Mouse (Mus musculus) gastrocnemius, postnatal 4 days (tissue): ENCODE measurements around the gene Cotl1. TPM values are rescaled to one million over a fixed set of nuclear protein-coding genes. Genes with fewer than 3 reads are reported as not detected.

Experiments used
- DNase-seq, 2 experiments: peaks; one replicate each; pipeline ENCODE4 v3.0.0; 2021 to 2022; ENCODE audit warnings: low spot score in 2 of 2, mixed read lengths in 2 of 2
- total RNA-seq, 2 experiments: library from RNA; stranded (reverse); gene quantifications; 2 replicates each; pipeline ENCODE4 v1.2.3; 2021

Cotl1 gene
- total RNA-seq, 2 experiments from 2014 or later, result 68.5 to 82.9 TPM

DNA sequence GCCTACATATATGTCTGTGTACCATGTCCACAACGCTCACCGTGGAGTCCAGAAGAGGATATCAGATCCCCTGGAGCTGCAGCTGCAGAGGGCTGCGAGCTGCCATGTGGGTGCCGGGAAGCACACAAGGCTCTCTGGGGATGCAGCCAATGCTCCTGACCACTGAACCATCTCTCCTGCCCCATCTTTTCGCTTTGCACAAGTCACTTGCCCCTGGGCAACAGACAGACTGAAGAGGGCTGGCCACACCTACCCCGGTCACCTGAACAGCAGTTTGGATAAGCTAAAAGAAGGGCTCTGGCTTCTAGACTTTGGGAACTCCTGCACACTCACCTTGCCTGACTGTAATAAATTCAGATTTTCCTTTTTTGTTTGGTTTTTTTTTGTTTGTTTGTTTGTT is 18.7 kb downstream of the Cotl1 start:
- DNase-seq, result no peak

DNA sequence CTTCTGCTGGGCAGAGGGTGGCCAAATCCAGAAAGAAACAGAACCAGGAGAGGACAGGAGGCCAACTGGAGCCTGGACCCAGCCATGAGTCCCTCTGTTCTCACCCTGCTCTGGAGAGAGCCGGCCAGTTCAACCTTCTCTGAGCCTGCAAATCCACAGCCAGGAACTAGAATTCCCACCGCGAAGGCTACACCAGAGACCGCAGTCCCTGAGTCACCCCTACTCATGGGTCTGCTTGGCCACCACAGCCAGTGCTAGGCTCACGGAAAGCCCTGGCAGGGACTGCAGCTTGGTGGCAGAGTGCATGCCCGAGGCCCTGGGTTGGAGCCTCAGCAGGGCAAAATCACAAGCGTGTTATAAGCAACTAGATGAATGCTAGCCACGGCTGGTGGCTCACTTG is 20.4 kb downstream of the Cotl1 start:
- no peak for DNase-seq

DNA sequence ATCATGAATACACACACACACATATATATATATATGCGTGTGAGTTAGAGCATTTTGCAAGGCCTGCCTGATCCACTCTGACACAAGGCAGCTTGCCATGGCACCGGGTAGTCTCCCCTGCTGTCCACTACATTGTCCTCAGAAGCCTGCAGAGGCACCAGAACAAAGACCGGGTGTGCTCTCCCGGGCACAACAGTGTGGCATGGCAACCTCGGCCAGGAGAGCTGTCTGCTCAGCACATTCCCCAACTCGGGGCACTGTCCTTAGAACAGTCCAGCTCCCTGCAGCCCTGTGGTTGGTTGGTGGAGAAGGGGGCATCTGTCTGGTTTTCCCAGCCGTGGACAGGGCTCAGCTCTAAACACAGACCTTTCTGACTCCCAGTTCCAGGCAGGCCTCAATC is 21.0 kb downstream of the Cotl1 start:
- DNase-seq, result no peak

- no peak for DNase-seq
Measured at GRCm38 (mm10) chr8:119817446-119817845, 22.9 kb downstream of the Cotl1 start.

DNA sequence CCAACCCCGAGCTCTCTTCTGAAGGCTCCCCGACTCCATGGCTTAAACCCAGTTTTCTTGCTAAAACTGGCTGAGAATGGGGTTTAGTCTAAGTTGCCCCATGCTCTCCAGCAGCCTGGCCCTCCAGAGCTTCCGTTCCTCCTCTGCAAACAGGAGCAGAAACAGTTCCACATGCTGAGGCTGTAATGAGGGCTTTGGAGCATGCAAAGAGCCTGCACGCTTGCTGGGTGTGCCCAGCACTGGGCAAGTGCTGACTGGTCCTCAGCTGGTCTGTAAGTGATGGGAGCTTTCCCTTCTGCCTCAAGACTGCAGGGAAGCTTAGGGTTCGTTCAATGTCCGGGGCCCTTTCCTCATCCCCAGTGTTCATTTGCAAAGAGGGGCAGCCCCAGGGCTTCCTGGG is 24.1 kb downstream of the Cotl1 start:
- DNase-seq, result no peak

DNA sequence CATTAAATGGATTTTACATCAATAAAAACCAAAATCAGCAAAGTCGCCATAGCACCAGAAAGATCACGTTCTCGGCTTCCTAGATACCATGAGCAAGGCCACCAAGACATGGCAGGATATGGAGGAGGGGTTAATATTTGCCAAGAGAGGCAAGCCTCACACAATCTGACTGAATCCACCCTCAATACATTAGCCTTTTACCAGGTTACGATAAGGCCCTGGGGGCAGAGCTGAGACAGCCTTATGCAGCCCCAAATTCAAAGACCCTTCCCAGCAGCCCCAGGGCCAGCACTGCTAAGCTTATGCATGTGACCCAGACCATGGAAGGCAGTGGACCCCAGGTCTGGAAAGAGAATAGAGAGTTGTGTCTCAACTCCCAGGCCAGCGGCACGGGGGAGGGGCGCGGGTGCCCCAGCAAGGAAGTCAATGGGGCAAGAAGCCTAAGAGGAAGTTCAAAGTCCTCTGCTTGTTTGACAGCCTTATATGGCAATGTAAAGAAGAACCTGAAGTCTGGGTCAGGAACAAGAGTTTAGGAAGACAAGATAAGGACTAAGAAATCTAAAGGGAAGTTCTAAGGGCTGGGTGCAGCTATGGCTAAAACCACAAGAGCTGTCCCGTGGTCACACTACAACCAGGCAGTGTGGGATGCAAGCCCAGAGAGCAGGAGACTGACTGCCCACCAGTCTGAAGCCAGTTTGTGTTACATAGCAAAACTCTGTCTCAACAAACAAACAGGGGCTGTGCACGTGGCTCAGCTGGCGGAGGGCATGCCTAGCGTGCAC is 27.5 kb downstream of the Cotl1 start:
- no peak for DNase-seq

GRCm38 (mm10) chr8:119811925-119812324 is 28.4 kb downstream of the Cotl1 start:
- DNase-seq, result no peak

- DNase-seq, result no peak
Measured at GRCm38 (mm10) chr8:119810953-119811499, 29.3 kb downstream of the Cotl1 start.

GRCm38 (mm10) chr8:119810127-119810868 is 30.0 kb downstream of the Cotl1 start:
- no peak for DNase-seq

DNA sequence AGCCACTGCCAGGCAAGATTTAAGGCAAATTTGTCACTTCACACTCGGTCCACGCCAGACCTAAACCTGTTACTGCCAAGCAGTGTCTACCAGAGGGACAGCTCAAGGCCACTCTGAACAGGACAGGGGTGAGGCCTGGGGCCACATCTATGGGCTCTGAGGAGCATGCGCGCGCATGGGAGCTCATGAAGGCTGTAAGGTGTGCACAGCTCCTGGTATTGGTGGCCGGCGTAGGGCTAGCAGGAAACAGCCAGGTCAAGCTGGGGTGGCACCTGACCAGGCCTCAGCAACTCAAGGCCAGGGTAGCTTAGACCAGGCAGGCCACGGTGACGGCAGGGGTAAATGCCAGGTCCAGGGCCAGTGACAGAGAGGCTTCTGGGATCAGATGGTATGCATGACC is 30.7 kb downstream of the Cotl1 start:
- no peak for DNase-seq

- DNase-seq, result no peak
Measured at GRCm38 (mm10) chr8:119807687-119808086, 32.7 kb downstream of the Cotl1 start.

- no peak for DNase-seq
Measured at GRCm38 (mm10) chr8:119806422-119807263, 33.7 kb downstream of the Cotl1 start.

DNA sequence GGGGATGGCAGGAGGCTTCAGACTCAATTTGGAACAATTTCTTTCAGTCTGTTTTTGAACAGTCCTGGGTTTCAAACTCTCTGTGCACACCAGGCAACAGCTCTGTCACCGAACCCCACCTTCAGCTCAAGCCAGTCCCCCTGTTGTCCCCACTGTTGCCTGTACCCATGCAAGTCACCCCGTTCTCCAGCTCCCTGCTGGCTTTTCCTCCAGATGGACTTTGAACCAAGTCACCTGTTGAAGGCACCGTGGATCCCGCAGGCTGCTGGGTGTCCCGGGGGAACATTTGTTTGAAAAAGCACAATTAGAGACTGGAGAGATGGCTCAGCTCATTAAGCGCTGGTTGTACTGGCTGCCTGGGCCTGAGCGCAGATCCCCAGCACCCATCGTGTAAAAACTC is 35.1 kb downstream of the Cotl1 start:
- DNase-seq, result no peak

DNA sequence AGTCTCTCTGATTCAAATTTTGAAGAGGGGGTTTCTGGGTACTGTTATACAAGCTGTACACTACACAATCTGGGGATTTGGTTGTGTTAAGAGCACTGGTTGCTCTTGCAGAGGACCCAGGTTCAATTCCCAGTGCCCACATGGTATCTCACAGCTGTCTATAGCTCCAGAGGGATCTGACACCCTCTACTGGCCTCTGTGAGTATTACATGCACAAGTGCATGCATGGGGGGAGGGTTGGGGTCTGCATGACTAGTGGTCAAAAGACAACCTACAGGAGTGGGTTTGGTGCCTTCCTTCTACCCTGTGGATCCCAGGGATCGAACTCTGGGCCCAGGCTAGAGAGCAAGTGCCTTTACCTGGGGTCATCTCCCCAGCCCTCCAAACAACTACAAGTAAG is 37.8 kb downstream of the Cotl1 start:
- no peak for DNase-seq

GRCm38 (mm10) chr8:119801168-119801567 is 39.2 kb downstream of the Cotl1 start:
- DNase-seq, result no peak

DNA sequence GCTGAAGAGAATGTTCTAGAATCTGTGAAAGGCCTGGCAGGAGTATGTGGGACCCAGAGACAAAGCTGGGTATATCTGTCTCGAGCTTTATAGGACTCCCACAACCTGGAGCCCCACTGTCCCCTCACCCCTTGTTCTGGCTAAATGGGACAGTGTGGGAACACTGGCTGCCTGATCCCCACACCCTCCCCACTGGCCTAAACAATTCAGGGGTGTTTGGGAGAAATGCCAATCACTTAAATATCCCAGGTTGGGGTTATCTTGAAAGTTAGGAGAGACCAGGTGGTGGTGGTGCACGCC is 41.4 kb downstream of the Cotl1 start:
- no peak for DNase-seq

GRCm38 (mm10) chr8:119798170-119798964 is 42.0 kb downstream of the Cotl1 start:
- peak in 1 of 2 experiments; percentile 56 for DNase-seq

DNA sequence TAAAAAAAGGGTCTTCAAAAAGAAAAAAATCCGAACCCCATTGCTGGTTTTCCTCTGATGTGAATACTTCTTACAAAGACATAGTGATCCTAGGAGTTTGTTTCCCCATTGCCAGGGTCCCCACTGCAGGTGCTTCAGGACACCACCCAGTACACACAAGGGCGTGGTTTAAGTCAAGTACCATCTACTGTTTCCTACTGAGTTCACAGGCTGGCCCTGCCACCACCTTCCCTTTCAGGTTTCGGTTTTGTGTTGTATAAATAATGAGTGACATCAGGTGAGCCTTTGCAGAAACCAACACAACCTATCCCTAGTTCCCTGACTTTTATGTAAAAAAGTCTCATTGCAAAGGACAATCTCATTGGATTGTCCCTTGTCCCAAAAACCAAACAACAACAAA is 44.7 kb downstream of the Cotl1 start:
- no peak for DNase-seq

DNA sequence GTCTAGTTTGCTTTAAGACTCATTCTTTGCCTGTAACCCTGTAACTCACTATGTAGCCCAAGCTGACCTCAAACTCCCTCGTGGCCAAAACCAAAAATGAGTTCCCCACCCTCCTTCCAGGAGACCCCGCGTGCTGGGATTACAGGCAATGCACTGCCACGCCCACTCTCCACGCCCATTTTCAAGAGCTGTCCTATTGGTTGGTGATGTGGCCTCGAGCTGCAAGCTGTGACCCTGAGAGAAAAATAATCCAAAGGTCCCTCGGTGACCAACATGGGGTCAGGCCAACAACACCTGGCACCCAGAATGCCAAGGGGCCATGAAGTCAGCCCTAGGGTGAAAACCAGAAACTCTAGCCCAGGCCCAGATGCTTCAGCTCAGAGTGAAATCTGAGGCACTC is 45.7 kb downstream of the Cotl1 start:
- DNase-seq, result no peak

- peak in 1 of 2 experiments; percentile 50 for DNase-seq
Measured at GRCm38 (mm10) chr8:119791804-119792704, 48.3 kb downstream of the Cotl1 start.
